Mouse (Mus musculus) testis, adult 2 months (tissue): ENCODE measurements around the gene Taar5.

Source experiments
- CTCF ChIP-seq: fragments of 200-500 bp; IDR thresholded peaks from 2 replicates; pipeline ENCODE4 v1.5.1; 2012; ENCODE audit warnings: low read depth, mild to moderate bottlenecking, inconsistent platforms, low read length, moderate library complexity; ENCODE audit not compliant: control insufficient read depth, insufficient read depth, insufficient replicate concordance
- POLR2A ChIP-seq: fragments of 200-500 bp; IDR thresholded peaks from 2 replicates; pipeline ENCODE4 v1.6.1; 2012; ENCODE audit warnings: low read depth, mild to moderate bottlenecking, inconsistent platforms, low read length, moderate library complexity; ENCODE audit not compliant: control insufficient read depth

- TF ChIP-seq POLR2A (no peak), CTCF (no peak)
Observed at GRCm38 (mm10) chr10:23993381-23993780, 22.9 kb downstream of the Taar5 start, which contains the start of gene Taar7a.
